Mouse (Mus musculus) kidney, embryonic 16.5 days (tissue): ENCODE measurements around the gene Agbl4. TPM values are rescaled to one million over a fixed set of nuclear protein-coding genes. Genes with fewer than 3 reads are reported as not detected.

Experiments
- ATAC-seq: fragments of 200-750 bp; cut with Nextera tagmentation; 2 replicates; pipeline ENCODE4 v1.8.0; 2017; ENCODE audit warnings: moderate TSS enrichment; ENCODE audit not compliant: low FRiP score, low TSS enrichment
- H3K27ac ChIP-seq: fragments of 300-500 bp; sonication (generic); 2 replicates; pipeline ENCODE4 v1.5.1; 2014; ENCODE audit warnings: low read length
- H3K27me3 ChIP-seq: fragments of 300-500 bp; sonication (generic); 2 replicates; pipeline ENCODE4 v1.6.1; 2014; ENCODE audit warnings: low read length, control low read depth, mixed read lengths; ENCODE audit not compliant: insufficient read depth
- H3K36me3 ChIP-seq: fragments of 300-500 bp; sonication (generic); 2 replicates; pipeline ENCODE4 v1.6.1; 2014; ENCODE audit warnings: low read length, control low read depth, mixed read lengths; ENCODE audit not compliant: insufficient read depth
- H3K4me1 ChIP-seq: fragments of 300-500 bp; sonication (generic); 2 replicates; pipeline ENCODE4 v1.6.1; 2014; ENCODE audit warnings: low read length, control low read depth, mixed read lengths; ENCODE audit not compliant: insufficient read depth
- H3K4me2 ChIP-seq: fragments of 300-500 bp; sonication (generic); replicated peaks from 2 replicates; pipeline ENCODE4 v1.6.1; 2014; ENCODE audit warnings: low read depth, low read length
- H3K4me3 ChIP-seq: fragments of 300-500 bp; sonication (generic); 2 replicates; pipeline ENCODE4 v1.5.1; 2014; ENCODE audit warnings: mild to moderate bottlenecking, low read length
- H3K9ac ChIP-seq: fragments of 300-500 bp; sonication (generic); replicated peaks from 2 replicates; pipeline ENCODE4 v1.6.1; 2014; ENCODE audit warnings: low read length
- H3K9me3 ChIP-seq: fragments of 300-500 bp; sonication (generic); 2 replicates; pipeline ENCODE4 v1.6.1; 2016; ENCODE audit warnings: low read length, control low read depth
- WGBS: fragments of 180-500 bp; shearing (Covaris S2); extraction: QIAGEN DNeasy Blood & Tissue Kit; methylation state at CpG from one replicate; pipeline ENCODE4 v1.1.7; 2014; 5-methylcytosine and 5-hydroxymethylcytosine counted together
- polyA plus RNA-seq: library from polyadenylated mRNA; unstranded; fragments of >200 nt; fragmentation: Nextera tagmentation; extraction: Ambion mirVana; gene quantifications from 2 replicates; pipeline ENCODE4 v1.2.1, GENCODE M21; 2015

The Agbl4 gene
- polyA plus RNA-seq, 1 experiment from 2014 or later, result 0.25 TPM

DNA sequence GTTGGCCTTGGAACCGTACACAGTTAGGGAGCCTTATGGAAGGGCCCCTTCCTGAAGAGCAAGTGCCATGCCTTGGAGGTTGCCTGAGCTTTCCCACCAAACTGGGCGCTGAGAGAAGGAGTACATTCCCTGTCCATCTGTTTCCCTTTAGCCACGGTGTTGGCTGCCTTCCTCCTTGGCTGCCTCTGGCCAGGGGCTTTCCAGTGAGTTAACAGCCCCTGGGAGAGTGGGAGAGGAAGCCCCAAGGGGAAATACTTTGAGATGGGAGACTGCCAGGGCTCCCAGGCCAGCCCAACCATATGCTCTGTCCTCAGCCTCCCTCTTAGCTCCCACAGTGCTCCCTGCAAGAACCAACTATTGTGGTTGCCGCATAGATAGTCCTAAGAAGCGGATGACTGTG is 1087.7 kb downstream of the Agbl4 start:
- ATAC-seq, result no peak; the same call in 1 of the 2 replicates
- Histone ChIP-seq H3K36me3 (no peaks in the 10 kb centered on the region), H3K27ac (no peak overlapping the region), H3K4me1 (no peaks in the 10 kb centered on the region), H3K4me3 (no peak overlapping the region), H3K27me3 (no peaks in the 10 kb centered on the region), H3K4me2 (no peak overlapping the region), H3K9ac (no peak overlapping the region), H3K9me3 (no peaks in the 10 kb centered on the region)
- 58% methylated on average over 5 of the region's 5 CpGs for WGBS

DNA sequence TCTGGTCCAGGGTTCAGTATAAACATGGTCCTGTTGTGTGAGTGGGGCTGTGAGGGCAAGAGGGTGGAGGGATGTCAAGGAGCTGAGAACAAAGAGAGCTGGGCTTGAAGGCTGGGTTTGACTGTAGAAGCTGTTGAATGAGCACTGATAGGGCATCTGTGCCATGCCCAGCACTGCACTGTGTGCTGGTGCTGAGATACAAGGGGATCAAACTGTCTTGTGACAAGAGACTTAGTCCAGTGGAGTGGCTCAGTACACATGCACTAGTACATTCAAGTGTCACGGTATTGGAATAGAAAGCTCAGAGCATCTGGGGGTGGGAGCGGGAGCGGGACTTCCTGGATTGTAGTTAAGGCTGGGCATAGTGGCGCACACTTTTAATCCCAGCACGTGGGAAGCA is 1088.7 kb downstream of the Agbl4 start:
- Histone ChIP-seq H3K4me2 (no peak overlapping the region), H3K27ac (no peak overlapping the region), H3K4me3 (no peak overlapping the region), H3K4me1 (no peaks in the 10 kb centered on the region), H3K9me3 (no peaks in the 10 kb centered on the region), H3K9ac (no peak overlapping the region), H3K36me3 (no peaks in the 10 kb centered on the region), H3K27me3 (no peaks in the 10 kb centered on the region)
- 80% methylated on average over 5 of the region's 5 CpGs for WGBS
- no peak for ATAC-seq

DNA sequence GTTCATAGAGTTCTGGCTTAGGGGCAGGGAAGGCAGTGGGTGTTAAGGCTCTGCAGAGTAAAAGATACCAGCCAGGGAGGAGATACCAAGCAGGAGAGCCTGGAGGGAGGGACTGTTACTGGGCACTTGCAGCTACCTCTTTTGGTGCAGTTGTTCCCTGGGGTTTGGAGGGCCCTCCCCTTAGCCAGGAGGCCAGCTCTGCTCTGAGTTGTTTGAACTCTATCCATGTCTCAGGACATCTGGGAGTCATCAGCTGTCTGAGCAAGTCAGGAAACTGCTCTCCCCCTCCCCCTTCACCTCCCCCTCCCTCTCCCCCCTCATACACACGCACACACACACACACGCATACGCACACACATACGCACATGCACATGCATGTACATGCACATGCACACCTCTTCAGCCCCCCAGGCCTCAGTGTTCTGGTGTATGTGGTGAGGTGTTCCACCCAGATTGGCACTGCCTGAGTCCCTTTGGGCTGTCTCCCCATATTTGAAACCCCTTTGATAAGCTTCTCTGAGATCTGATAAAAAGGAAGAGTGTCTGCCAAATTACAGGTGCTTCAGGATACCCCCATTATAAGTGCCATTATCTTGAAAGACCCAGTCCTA is 1089.9 kb downstream of the Agbl4 start:
- H3K27me3 ChIP-seq, result no peaks in the 10 kb centered on the region
- no peaks in the 10 kb centered on the region for H3K36me3 ChIP-seq
- no peak overlapping the region for H3K4me3 ChIP-seq
- H3K9me3 ChIP-seq, result no peaks in the 10 kb centered on the region
- no peak overlapping the region for H3K4me2 ChIP-seq
- no peak overlapping the region for H3K27ac ChIP-seq
- no peaks in the 10 kb centered on the region for H3K4me1 ChIP-seq
- no peak for ATAC-seq
- 64% methylated on average over 4 of the region's 4 CpGs for WGBS
- no peak overlapping the region for H3K9ac ChIP-seq

DNA sequence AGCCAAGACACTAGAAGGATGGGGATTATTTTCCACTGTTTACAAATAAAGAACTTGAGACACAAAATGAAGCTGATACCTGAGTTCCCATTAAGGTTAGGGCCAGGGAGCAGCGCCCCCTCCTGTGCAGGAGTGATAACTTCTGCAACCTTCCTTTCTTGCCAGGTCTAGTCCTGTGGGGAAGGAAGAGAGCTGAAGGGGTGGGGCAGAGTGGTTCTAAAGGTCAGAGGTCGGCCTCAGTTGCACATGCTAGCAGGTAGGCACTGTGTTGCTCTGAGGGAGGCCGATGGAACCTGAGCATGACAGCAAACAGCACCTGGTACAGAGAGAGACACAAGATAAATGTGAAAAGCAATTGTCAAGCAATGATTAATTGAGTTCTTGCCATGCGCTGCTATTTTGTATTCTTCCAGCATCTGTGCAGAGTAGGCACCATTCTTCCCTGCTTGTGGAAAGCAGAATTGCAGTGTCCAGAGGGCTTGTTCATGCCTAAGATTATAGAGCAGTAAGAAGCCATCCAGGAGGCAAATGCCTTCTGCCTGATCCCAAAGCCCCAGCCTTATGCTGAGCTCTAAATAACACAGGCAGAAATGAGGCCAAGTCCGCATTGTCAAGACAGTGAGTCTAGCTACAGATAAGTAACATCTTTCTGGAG is 1096.4 kb downstream of the Agbl4 start:
- H3K27ac ChIP-seq, result no peak overlapping the region
- no peak for ATAC-seq
- H3K4me3 ChIP-seq, result no peak overlapping the region
- no peaks in the 10 kb centered on the region for H3K9me3 ChIP-seq
- no peaks in the 10 kb centered on the region for H3K27me3 ChIP-seq
- no peaks in the 10 kb centered on the region for H3K36me3 ChIP-seq
- no peak overlapping the region for H3K4me2 ChIP-seq
- no peaks in the 10 kb centered on the region for H3K4me1 ChIP-seq
- WGBS, result 64% methylated on average over 5 of the region's 5 CpGs
- no peak overlapping the region for H3K9ac ChIP-seq

DNA sequence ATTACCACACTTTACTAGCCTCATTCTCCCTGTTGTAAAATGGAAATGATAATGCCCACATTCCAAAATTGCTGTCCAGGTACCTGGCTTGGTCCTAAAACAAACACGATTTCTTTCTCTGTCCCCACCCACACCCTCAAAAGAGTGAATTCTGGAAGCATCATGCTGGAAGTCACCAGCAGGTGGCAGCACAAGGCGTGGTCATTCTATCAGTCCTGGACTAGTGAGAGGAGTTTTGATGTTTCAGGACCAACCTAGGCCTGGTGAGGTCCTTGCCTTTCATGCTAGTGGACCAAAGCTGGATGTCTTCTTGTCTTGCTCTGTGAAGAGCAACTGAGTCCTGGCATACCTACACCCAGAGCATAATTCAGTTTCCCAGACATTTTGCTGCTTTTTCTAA is 1098.5 kb downstream of the Agbl4 start:
- 7% methylated on average over 2 of the region's 2 CpGs for WGBS
- peak; percentile 63; the same call in 1 of the 2 replicates for ATAC-seq
- no peak overlapping the region for H3K27ac ChIP-seq

DNA sequence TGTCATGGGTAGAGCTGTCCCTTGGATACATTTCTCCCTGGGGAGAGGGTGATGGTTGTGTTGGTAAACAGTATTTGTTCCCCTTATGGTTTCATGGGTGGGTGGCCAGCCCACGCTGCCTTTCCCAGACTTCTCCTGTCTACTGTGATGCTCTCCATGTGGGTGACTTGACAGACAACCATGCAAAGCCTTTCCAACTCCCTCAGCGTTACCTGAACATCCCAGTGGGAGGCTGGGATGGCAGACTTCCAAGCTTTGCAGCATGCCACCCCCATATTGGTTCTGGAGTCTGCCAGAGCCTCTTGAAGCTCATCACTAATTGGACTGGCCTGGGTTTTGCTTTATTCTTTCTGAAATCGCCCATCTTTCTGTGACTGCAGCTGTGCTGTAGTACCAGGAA is 1101.3 kb downstream of the Agbl4 start:
- H3K27ac ChIP-seq, result no peak overlapping the region
- H3K36me3 ChIP-seq, result no peaks in the 10 kb centered on the region
- no peak for ATAC-seq
- H3K4me3 ChIP-seq, result no peak overlapping the region
- no peak overlapping the region for H3K9ac ChIP-seq
- 61% methylated on average over 3 of the region's 3 CpGs for WGBS
- no peaks in the 10 kb centered on the region for H3K4me1 ChIP-seq
- no peaks in the 10 kb centered on the region for H3K9me3 ChIP-seq
- no peaks in the 10 kb centered on the region for H3K27me3 ChIP-seq
- no peak overlapping the region for H3K4me2 ChIP-seq

More for the DNA sequence above, 1098.5 kb downstream of the Agbl4 start:
- Histone ChIP-seq H3K27me3 (no peaks in the 10 kb centered on the region), H3K4me1 (no peaks in the 10 kb centered on the region), H3K4me3 (no peak overlapping the region), H3K9me3 (no peaks in the 10 kb centered on the region), H3K4me2 (no peak overlapping the region), H3K36me3 (no peaks in the 10 kb centered on the region), H3K9ac (no peak overlapping the region)

DNA sequence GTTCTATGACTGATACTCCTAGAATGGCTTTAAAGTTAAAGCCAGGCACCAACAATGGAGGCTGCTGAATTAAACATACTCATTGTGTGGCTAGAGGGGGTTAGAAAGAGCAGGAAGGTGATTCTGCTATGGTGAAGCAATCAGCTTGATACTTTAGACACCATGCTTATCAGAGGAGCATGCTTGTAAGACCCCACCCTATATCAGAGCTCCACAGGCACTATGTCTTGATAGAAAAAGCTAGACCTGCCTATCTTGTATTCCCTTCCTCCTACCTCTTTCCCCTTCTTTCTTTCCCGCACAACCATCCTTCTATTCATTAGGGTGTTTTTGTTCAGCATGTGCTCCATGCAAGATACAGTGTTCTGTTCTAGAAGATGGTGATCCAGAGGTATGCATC is 1104.0 kb downstream of the Agbl4 start:
- no peak overlapping the region for H3K27ac ChIP-seq
- no peaks in the 10 kb centered on the region for H3K36me3 ChIP-seq
- no peak overlapping the region for H3K4me3 ChIP-seq
- WGBS, result 81% methylated on average over 1 of the region's 1 CpGs
- no peak for ATAC-seq
- H3K4me2 ChIP-seq, result no peak overlapping the region
- no peaks in the 10 kb centered on the region for H3K4me1 ChIP-seq
- no peaks in the 10 kb centered on the region for H3K27me3 ChIP-seq
- no peak overlapping the region for H3K9ac ChIP-seq
- H3K9me3 ChIP-seq, result no peaks in the 10 kb centered on the region

DNA sequence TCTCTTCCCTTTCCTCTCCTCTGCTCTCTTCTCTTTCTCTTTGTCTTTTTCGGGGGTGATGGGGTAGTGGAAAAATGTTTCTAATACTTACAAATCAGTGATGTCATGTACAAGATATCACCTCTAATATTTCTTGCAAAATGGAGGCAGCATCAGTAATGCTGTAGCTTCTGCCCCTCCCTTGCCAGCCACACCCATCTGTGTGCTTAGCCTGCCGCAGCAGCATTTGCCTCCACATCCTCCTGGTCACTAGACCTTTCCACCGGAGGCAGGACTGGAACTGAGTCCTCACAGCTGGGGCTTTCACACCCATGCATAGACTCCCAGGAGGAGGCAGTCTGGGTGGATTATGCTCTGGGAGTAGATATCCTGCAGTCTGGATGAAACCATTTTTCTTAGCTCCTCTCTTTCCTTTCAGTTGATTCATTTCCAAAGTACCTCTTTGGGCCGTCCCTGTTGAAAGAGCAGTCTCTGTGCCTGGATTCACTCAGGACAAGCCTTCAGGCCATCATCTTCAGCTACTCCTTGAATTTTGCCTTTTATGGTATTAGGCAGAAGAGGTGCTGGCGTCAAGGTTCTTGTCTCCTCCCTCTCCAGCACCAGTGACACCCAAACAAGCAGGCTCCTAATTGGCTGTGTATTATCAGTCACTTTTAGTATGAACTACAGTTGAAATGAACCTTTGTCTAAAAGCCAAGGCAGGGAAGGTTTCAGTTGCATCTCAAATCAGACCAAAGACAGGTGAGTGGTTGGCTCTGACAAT is 1105.7 kb downstream of the Agbl4 start:
- Histone ChIP-seq H3K27ac (no peak overlapping the region), H3K9me3 (no peaks in the 10 kb centered on the region), H3K4me2 (no peak overlapping the region), H3K36me3 (no peaks in the 10 kb centered on the region), H3K4me3 (no peak overlapping the region), H3K4me1 (no peaks in the 10 kb centered on the region), H3K27me3 (no peaks in the 10 kb centered on the region), H3K9ac (no peak overlapping the region)
- ATAC-seq, result no peak
- 71% methylated on average over 5 of the region's 5 CpGs for WGBS

DNA sequence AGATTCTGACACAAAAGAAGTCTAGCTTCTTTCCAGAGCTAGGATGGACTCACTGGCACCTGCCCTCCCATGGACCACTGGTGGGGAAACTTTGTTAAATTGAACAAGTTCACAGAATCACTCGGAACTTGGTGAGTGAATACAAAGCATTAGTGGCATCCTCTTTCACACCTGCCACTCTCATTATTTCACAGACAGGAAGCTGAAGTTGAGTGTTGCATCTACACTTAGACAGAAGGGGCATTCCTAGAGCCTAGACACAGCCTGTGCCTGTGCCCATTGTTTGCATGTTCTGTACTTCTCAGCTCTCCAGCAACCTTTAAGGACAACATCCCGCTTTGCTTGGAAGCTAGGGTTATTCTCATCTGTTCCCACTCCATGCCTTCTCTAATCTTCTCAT is 1107.5 kb downstream of the Agbl4 start:
- Histone ChIP-seq H3K9ac (no peak overlapping the region), H3K4me1 (no peaks in the 10 kb centered on the region), H3K27me3 (no peaks in the 10 kb centered on the region), H3K9me3 (no peaks in the 10 kb centered on the region), H3K36me3 (no peaks in the 10 kb centered on the region), H3K27ac (no peak overlapping the region), H3K4me3 (no peak overlapping the region), H3K4me2 (no peak overlapping the region)
- no peak for ATAC-seq
- WGBS, result 91% methylated on average over 2 of the region's 2 CpGs

DNA sequence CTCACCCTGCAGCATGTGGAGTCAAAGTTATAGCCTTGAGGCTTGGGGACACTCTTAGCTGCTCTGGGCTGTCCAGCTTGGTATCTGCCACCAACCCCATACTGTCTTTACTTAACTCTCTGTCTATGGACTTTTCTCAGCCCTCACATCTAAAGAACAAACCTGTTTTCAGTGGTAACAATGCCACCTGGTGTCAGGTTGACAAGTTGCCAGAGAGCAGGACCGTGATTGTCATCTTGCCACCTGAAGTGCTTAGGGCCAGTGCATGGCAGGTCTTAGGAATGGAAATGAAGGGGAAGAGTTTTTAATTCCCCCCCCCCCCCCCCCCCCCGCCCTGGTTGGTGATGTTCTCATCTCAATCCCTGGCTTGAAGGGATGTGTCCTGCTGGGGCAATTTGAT is 1112.7 kb downstream of the Agbl4 start:
- Histone ChIP-seq H3K27ac (no peak overlapping the region), H3K9ac (no peak overlapping the region), H3K4me1 (peaks cover 2% of the 10 kb centered on the region; the same call in 1 of the 2 replicates), H3K36me3 (no peaks in the 10 kb centered on the region), H3K4me3 (no peak overlapping the region), H3K4me2 (no peak overlapping the region), H3K9me3 (no peaks in the 10 kb centered on the region), H3K27me3 (no peaks in the 10 kb centered on the region)
- ATAC-seq, result peak; percentile 44; the same call in 1 of the 2 replicates
- 16% methylated on average over 1 of the region's 2 CpGs for WGBS
